Mouse (Mus musculus) forebrain, embryonic 12.5 days (tissue): Measurements from ENCODE around the gene Pdzd3. TPM values are rescaled to one million over a fixed set of nuclear protein-coding genes. Genes with fewer than 3 reads are reported as not detected.

ENCODE experiments used
- ATAC-seq: fragments of 200-750 bp; cut with Nextera tagmentation; 2 replicates; pipeline ENCODE4 v1.8.0; 2017; ENCODE audit warnings: moderate TSS enrichment; ENCODE audit not compliant: low FRiP score
- H3K27ac ChIP-seq: fragments of 300-500 bp; sonication (generic); 2 replicates; pipeline ENCODE4 v1.5.1; 2016; ENCODE audit warnings: mild to moderate bottlenecking
- H3K27me3 ChIP-seq: fragments of 300-500 bp; sonication (generic); 2 replicates; pipeline ENCODE4 v1.6.1; 2016; ENCODE audit warnings: mild to moderate bottlenecking
- H3K36me3 ChIP-seq: fragments of 300-500 bp; sonication (generic); replicated peaks from 2 replicates; pipeline ENCODE4 v1.6.1; 2016; ENCODE audit warnings: mild to moderate bottlenecking
- H3K4me1 ChIP-seq: fragments of 300-500 bp; sonication (generic); 2 replicates; pipeline ENCODE4 v1.6.1; 2016
- H3K4me2 ChIP-seq: fragments of 300-500 bp; sonication (generic); 2 replicates; pipeline ENCODE4 v1.6.1; 2016; ENCODE audit warnings: mild to moderate bottlenecking, moderate library complexity
- H3K4me3 ChIP-seq: fragments of 300-500 bp; sonication (generic); replicated peaks from 2 replicates; pipeline ENCODE4 v1.5.1; 2016; ENCODE audit warnings: mild to moderate bottlenecking
- H3K9ac ChIP-seq: fragments of 300-500 bp; sonication (generic); 2 replicates; pipeline ENCODE4 v1.6.1; 2016; ENCODE audit warnings: mild to moderate bottlenecking
- H3K9me3 ChIP-seq: fragments of 300-500 bp; sonication (generic); 2 replicates; pipeline ENCODE4 v1.6.1; 2016
- WGBS: fragments of 180-500 bp; shearing (Covaris S2); methylation state at CpG from one replicate; pipeline ENCODE4 v1.1.7; 2016; 5-methylcytosine and 5-hydroxymethylcytosine counted together
- polyA plus RNA-seq: library from polyadenylated mRNA; unstranded; fragments of >200 nt; fragmentation: Nextera tagmentation; extraction: Ambion mirVana; gene quantifications from 2 replicates; pipeline ENCODE4 v1.2.1, GENCODE M21; 2016

Pdzd3 gene
- polyA plus RNA-seq, 1 experiment from 2014 or later, result 0.31 TPM

DNA sequence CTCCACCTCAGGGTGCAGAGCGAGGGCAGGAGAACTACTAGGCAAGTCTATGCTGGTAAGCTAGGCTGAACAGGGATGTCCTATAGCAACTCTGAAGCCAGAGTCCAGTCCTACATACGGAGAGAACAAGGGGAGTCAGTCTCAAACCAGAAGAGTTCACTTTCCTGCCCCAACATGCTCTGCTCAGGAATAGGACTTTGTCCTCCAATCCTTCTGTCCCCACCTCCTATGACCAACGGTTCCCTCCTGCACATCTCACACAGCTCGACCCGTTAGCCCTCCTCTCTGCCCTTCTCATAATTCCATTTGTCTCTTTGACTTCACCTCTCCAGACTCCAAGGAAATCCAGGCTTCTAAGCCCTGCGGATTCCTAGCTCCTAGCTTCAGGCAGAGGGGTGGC is 3.4 kb downstream of the Pdzd3 start:
- no peak overlapping the region for H3K4me3 ChIP-seq
- H3K36me3 ChIP-seq, result no peaks in the 10 kb centered on the region
- peaks cover 20% of the 10 kb centered on the region; the same call in 1 of the 2 replicates for H3K4me1 ChIP-seq
- ATAC-seq, result no peak
- H3K4me2 ChIP-seq, result no peak overlapping the region
- H3K27ac ChIP-seq, result no peak overlapping the region
- H3K9ac ChIP-seq, result no peak overlapping the region
- 79% methylated on average over 6 of the region's 6 CpGs for WGBS
- peaks cover 17% of the 10 kb centered on the region; the same call in 1 of the 2 replicates for H3K27me3 ChIP-seq
- H3K9me3 ChIP-seq, result no peaks in the 10 kb centered on the region

DNA sequence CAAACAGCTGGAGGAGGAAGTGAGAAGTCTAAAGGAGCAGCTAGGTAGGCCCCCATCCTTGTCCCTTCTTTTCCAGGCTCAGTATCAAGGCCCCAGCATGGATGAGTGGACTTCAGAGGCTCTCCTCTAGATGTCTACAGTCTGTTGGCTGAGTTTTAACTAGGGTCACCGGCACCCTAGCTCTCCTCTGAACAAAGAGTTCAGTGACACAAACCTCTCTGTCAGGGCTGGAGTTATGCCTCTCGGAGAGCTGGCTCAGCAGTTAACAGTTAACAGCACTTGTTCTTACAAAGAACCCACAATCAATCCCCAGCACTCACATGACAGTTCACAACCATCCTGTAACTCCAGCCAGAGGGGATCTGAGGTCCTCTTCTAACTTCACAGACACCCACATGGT is 7.7 kb downstream of the Pdzd3 start:
- H3K36me3 ChIP-seq, result no peaks in the 10 kb centered on the region
- peaks cover 5% of the 10 kb centered on the region; the same call in 1 of the 2 replicates for H3K27me3 ChIP-seq

DNA sequence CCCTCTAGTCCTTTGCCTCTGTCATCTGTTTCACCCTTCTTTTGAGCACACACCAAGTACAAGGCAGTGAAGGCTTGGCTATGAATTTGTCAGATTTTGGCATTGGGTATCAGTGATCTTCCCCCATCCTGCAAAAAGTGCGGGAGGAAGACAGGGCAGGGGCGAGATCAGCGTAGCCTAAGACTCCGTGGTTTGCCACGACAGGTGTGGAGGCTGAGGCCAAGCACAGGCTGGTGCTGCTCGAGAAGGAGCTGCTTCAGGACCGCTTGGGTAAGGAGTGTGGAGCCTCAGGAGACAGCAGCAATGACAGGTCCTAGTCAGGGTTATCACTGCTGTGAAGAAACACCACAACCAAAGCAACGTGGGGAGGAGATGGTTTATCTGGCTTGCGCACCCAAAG is 9.9 kb downstream of the Pdzd3 start:
- H3K4me1 ChIP-seq, result no peaks in the 10 kb centered on the region
- no peaks in the 10 kb centered on the region for H3K36me3 ChIP-seq
- no peak overlapping the region for H3K9ac ChIP-seq
- H3K27ac ChIP-seq, result no peak overlapping the region
- no peaks in the 10 kb centered on the region for H3K9me3 ChIP-seq
- WGBS, result 78% methylated on average over 9 of the region's 9 CpGs
- no peak overlapping the region for H3K4me2 ChIP-seq
- H3K4me3 ChIP-seq, result no peak overlapping the region
- H3K27me3 ChIP-seq, result no peaks in the 10 kb centered on the region
- ATAC-seq, result no peak

More for the DNA sequence above, 7.7 kb downstream of the Pdzd3 start:
- WGBS, result 61% methylated on average over 2 of the region's 2 CpGs
- no peaks in the 10 kb centered on the region for H3K4me1 ChIP-seq
- H3K4me3 ChIP-seq, result no peak overlapping the region
- no peak overlapping the region for H3K4me2 ChIP-seq
- no peak overlapping the region for H3K27ac ChIP-seq
- H3K9me3 ChIP-seq, result no peaks in the 10 kb centered on the region
- ATAC-seq, result no peak
- no peak overlapping the region for H3K9ac ChIP-seq

DNA sequence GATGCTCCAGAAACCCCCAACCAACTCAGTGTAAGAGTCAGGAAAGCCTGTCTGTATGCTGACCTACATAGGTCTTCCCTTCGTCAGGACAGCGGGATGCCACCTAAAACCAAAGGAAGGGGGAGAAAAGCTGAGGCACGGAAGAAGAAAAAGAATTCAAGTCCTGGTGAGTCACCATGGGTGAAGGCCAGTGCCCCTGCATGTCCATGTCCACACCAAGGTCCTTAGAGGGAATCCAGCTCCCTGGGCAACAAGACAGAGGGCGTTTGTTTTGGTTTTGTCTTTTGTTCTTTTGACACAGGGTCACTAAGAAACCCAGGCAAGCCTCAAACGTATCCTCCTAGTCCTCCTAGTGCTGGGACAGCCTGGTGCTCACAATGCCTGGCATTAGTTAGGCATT is 10.4 kb downstream of the Pdzd3 start:
- no peaks in the 10 kb centered on the region for H3K36me3 ChIP-seq
- H3K4me1 ChIP-seq, result no peaks in the 10 kb centered on the region
- no peaks in the 10 kb centered on the region for H3K27me3 ChIP-seq
- no peaks in the 10 kb centered on the region for H3K9me3 ChIP-seq
- H3K27ac ChIP-seq, result no peak overlapping the region
- ATAC-seq, result no peak
- H3K4me3 ChIP-seq, result no peak overlapping the region
- H3K9ac ChIP-seq, result no peak overlapping the region
- H3K4me2 ChIP-seq, result no peak overlapping the region
- WGBS, result 47% methylated on average over 5 of the region's 5 CpGs

DNA sequence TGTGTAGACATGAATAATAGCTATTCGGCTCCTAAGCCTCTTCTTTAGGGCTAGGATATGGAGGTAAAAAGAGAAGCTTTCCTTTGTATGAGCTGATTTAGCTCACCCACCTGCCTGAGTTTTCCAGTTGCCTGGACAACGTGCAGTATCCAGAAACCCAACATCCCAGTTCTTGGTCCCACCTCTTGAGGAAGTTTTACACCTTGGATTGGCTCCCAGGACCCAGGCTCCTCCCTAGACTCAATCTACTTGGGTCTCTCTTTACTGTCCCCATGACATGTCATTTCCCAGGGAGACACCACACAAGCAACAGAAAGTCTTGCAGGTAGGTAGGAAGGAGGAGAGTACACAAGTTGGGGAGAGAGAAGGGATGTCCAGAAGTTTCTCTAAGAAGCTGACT is 10.9 kb downstream of the Pdzd3 start, which contains the start of gene Ccdc153:
Gene Ccdc153 (plus strand): TSS at position 278 of the 400 bp plus-strand sequence.
- 54% methylated on average over 2 of the region's 2 CpGs for WGBS
- no peak for ATAC-seq
- no peak within 1 kb of the TSS for H3K27ac ChIP-seq
- H3K27me3 ChIP-seq, result no peaks in the 10 kb centered on the region
- no peak within 1 kb of the TSS for H3K4me2 ChIP-seq
- no peak within 1 kb of the TSS for H3K9ac ChIP-seq
- H3K4me1 ChIP-seq, result no peaks in the 10 kb centered on the region
- H3K9me3 ChIP-seq, result no peaks in the 10 kb centered on the region
- H3K4me3 ChIP-seq, result no peak within 1 kb of the TSS
- no peaks in the 10 kb centered on the region for H3K36me3 ChIP-seq

DNA sequence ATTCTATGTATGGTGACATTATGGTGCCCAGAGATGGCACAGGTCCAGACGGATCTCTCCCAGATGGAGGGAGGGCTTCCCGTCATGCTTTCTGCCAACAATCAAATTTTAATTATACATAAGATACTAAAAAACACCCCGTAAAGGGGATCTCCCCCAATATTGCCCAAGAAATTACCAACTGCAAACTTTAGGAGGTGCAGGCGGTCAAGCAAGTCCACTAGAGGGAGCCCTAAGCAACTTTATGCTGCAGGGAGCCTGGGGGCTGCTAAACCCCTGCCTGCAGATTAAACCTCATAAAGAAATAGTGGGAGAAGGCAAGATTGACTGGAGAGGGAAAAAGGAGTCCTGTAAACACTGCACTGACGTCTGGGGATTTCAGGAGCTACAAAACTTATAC is 11.8 kb downstream of the Pdzd3 start:
- no peak overlapping the region for H3K4me2 ChIP-seq
- H3K9me3 ChIP-seq, result no peaks in the 10 kb centered on the region
- H3K36me3 ChIP-seq, result no peaks in the 10 kb centered on the region
- H3K27ac ChIP-seq, result no peak overlapping the region
- H3K9ac ChIP-seq, result no peak overlapping the region
- no peak overlapping the region for H3K4me3 ChIP-seq
- H3K4me1 ChIP-seq, result peaks cover 5% of the 10 kb centered on the region; the same call in 1 of the 2 replicates
- WGBS, result 13% methylated on average over 5 of the region's 5 CpGs
- 0 out of 2 replicates have a peak, but pooled peaks have one; percentile 41 for ATAC-seq
- no peaks in the 10 kb centered on the region for H3K27me3 ChIP-seq

DNA sequence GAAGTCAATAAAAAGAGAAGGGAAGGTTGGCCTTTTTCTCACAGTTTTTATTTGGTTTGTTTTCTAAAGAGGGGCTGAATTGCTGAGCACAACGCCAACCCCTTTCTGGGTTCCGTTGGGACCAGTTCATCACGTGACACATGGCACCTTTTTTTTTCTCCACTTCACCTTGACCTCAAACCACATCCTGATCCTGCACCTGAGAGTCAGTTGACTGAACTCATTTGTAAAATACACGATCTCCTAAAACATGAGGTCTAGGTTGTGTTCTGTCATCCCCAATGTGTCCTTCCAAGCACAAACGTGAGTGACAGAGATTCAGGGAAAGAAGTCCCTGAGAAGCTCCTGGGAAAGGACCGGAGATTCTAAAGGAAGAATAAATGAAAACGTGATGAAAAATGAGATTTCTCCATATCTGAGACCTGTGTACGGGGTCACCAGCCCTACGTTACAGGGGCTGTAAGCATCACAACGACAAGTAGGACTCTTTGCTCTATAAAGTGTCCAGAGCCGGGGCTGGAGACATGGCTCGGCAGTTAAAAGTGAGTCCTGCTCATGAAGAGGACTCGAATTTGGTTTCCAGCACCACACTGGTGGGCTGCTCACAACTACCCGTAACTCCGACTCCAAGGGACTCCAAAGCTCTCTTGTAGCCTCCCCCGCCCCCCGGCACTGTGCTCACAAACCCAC is 12.6 kb downstream of the Pdzd3 start:
- WGBS, result 79% methylated on average over 17 of the region's 17 CpGs
- Histone ChIP-seq H3K4me2 (no peak overlapping the region), H3K9ac (no peak overlapping the region), H3K36me3 (no peaks in the 10 kb centered on the region), H3K27me3 (no peaks in the 10 kb centered on the region), H3K4me1 (peaks cover 6% of the 10 kb centered on the region; the same call in 1 of the 2 replicates), H3K9me3 (no peaks in the 10 kb centered on the region), H3K4me3 (no peak overlapping the region), H3K27ac (no peak overlapping the region)
- ATAC-seq, result no peak

DNA sequence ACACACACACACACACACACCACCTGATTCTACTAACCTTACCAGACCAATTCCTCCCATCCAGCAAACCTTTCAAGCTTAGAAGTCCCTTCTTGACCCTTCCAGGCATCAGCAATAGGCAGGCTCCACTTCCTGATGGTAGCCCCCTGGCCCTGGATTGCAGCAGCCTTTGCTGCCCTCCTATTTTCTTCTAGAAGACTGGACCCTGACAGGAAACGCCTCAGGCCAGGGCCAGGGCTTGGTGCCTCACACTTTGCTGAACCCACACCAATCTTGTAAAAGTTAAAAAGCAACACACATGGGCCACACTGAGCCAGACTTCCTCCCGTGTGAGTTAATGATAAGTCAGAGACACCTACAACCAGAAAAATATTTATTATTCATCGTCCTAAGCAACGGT is 14.1 kb downstream of the Pdzd3 start:
- Histone ChIP-seq H3K4me1 (peaks cover 13% of the 10 kb centered on the region), H3K9ac (no peak overlapping the region), H3K27me3 (no peaks in the 10 kb centered on the region), H3K9me3 (no peaks in the 10 kb centered on the region), H3K4me3 (no peak overlapping the region), H3K27ac (no peak overlapping the region), H3K4me2 (no peak overlapping the region), H3K36me3 (no peaks in the 10 kb centered on the region)
- no peak for ATAC-seq
- 82% methylated on average over 4 of the region's 4 CpGs for WGBS

DNA sequence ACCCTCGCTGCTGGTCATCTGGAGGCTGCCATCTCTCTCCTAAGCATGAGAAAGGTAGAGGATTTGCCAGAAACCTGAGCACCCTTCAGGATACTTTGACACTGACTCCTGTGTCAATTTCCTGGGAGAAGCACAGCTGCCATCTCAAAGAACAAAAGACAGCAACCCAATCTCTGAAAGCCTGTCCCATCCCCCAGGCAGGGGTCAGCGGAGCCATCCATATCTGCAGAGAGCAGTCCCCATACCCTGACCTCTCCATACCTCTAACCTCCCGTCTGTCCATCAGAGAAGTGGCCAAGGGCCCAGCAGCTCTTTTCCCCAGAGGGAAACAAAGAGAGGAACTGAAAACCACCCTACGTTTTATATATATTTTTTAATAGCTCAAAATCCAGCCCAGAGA is 14.7 kb downstream of the Pdzd3 start:
- ATAC-seq, result no peak
- Histone ChIP-seq H3K9ac (no peak overlapping the region), H3K27me3 (no peaks in the 10 kb centered on the region), H3K4me3 (no peak overlapping the region), H3K27ac (no peak overlapping the region), H3K9me3 (no peaks in the 10 kb centered on the region), H3K4me1 (peaks cover 18% of the 10 kb centered on the region), H3K36me3 (no peaks in the 10 kb centered on the region), H3K4me2 (no peak overlapping the region)
- WGBS, result 63% methylated on average over 4 of the region's 4 CpGs

DNA sequence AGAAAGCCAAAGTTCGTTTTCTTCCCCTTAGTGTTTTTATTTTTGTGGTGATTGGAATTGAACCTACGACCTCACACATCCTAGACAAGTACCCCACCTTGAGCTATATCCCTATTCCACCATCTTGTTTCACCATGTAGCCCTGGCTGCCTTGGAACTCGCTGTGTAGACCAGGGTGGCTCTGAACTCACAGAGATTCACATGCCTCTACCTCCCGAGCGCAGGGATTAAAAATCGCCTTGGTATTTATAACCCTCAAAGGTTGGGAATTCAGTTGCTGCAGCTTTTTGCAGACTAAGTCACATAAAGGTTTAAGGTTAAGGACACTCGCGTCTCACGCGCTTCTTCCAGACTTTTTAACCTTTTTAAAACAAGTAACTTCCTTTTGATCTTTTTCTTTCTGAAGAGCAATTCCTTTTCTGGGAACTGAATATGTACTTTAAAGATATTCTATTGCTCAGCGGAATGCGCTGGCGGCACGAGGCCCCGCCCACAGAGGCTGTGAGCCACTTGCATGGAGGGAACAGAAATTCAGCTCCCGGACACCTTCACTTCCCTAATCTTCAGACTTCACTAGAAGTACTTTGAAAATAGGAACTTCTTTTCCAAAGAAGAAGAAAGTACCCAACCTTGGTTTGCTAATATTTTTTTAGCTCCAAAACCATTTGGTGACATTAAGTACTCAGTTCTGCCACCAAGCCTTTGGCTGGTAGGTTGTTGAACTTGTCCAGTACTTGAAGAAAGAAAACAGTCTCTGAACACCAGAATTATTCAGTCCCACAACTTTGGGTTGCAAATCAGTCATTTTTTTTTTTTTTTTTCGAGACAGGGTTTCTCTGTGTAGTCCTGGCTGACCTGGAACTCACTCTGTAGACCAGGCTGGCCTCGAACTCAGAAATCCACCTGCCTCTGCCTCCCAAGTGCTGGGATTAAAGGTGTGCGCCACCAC is 16.5 kb downstream of the Pdzd3 start:
- Histone ChIP-seq H3K36me3 (no peaks in the 10 kb centered on the region), H3K4me2 (peak overlapping the region; percentile 66), H3K9ac (0 out of 2 replicates have a peak overlapping the region, but pooled peaks have one; percentile 7), H3K9me3 (no peaks in the 10 kb centered on the region), H3K27me3 (no peaks in the 10 kb centered on the region), H3K4me3 (peak overlapping the region; percentile 86), H3K27ac (no peak overlapping the region), H3K4me1 (peaks cover 25% of the 10 kb centered on the region)
- peak; percentile 45 for ATAC-seq
- WGBS, result 25% methylated on average over 19 of the region's 19 CpGs

DNA sequence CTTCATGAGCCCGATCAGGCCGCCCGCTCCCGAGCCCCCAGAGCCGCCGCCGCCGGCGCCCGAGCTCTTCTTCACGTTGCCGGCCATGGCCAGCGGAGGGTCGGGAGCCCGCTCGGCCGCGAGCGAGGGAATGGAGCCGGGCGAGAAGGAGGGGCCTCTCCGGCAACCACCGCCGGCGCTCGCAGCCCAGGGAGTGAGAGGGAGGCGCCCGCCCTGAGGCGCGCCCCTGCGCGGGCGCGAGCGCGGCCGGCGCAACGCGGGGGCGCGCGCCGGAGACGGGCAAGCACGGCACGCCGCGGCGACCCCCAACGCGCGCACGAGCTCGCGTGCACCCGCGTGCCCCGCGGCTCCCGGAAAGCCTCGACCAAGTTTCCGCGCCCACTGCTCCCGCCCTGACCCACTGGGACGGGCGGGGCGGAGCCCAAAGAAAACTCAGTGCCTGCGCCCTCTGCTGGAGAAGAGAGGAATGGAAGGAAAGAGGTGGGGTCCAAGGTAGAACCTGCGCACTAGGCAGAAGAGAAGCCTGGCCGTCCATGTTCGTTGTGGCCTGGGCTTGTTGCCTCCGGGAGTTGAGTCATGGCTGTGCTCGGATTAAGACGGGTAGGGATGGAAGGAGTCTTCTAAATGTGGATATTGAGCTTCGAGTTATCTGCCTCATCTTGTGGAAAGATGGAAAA is 17.3 kb downstream of the Pdzd3 start, which contains the start of gene Cbl:
Gene Cbl (minus strand): TSS at position 248 of the 677 bp plus-strand sequence.
- Histone ChIP-seq H3K27ac (peak within 1 kb of the TSS; percentile 96), H3K4me3 (peak within 1 kb of the TSS; percentile 86), H3K9me3 (no peaks in the 10 kb centered on the region), H3K4me1 (peaks cover 25% of the 10 kb centered on the region), H3K4me2 (peak within 1 kb of the TSS; percentile 66), H3K36me3 (no peaks in the 10 kb centered on the region), H3K9ac (peak within 1 kb of the TSS; percentile 95), H3K27me3 (no peaks in the 10 kb centered on the region)
- peak; percentile 94 for ATAC-seq
- under 1% methylated on average over 67 of the region's 76 CpGs for WGBS
